Mouse (Mus musculus): ENCODE measurements around the gene Hspa5.

DNA sequence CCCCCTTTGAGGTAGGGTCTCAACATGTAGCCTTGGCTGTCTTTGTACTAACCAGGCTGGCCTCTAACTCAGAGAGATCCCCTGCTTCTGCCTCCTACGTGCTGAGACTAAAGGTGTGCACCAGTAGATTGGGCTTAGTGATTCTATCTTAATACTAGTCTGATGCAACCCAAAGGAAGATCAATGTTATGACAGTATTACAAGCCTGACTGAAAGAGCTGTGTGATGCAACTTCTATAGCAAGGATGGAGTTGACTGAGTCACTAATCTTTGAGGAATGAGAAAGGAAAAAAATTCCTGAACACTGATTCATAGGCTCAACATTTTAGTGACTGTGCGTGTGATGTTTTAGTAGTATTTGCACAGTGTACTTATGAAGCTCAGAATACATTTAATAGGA lies 1.7 kb upstream of the Hspa5 start:
- no peak for TF ChIP-seq CTCF (IDR thresholded peaks at IDR 0.05; ENCODE audit: low read depth, low read length)
- no peak for TF ChIP-seq GATA1 (IDR thresholded peaks at IDR 0.05; ENCODE audit: borderline replicate concordance, low read length)
- TF ChIP-seq POLR2AphosphoS5 (IDR thresholded peaks at IDR 0.05; ENCODE audit: insufficient replicate concordance, low read depth, low read length): no peak
- no peak for TF ChIP-seq TAL1 (conservative IDR thresholded peaks at IDR 0.05; ENCODE audit: low read depth, low read length)
- no peak for TF ChIP-seq GATA2 (IDR thresholded peaks at IDR 0.05; ENCODE audit: borderline replicate concordance, low read depth, low read length)

Measured in G1E (cell line).